Mouse (Mus musculus) brain, embryonic 14.5 days (tissue): ENCODE measurements around the gene D1Ertd622e.

Experiments used
- CTCF ChIP-seq: fragments of 200-500 bp; IDR thresholded peaks from 2 replicates; pipeline ENCODE4 v1.5.1; 2012; ENCODE audit warnings: inconsistent platforms, mild to moderate bottlenecking, moderate library complexity, borderline replicate concordance; ENCODE audit not compliant: insufficient read depth, insufficient read length; ENCODE audit errors: extremely low read depth
- POLR2A ChIP-seq: fragments of 200-500 bp; IDR thresholded peaks from 2 replicates; pipeline ENCODE4 v1.6.1; 2012; ENCODE audit warnings: mild to moderate bottlenecking, inconsistent platforms, borderline replicate concordance; ENCODE audit not compliant: poor library complexity, insufficient read depth, insufficient read length, severe bottlenecking; ENCODE audit errors: extremely low read depth

- TF ChIP-seq CTCF: no peak
- no peak for TF ChIP-seq POLR2A
These were observed 29.2 kb downstream of the D1Ertd622e start for GRCm38 (mm10) chr1:97632545-97633256.
